Mouse (Mus musculus) cerebellum, adult 8-10 months (tissue): ENCODE results near the gene Fmo9.

Experiments used
- DNase-seq: peaks from one replicate; pipeline ENCODE4 v3.0.0; 2022

Gene Fmo9

GRCm38 (mm10) chr1:166681745-166682144 is at the start of gene Fmo9:
Fmo9 (minus strand) TSS chr1:166681845.
- no peak for DNase-seq

GRCm38 (mm10) chr1:166730886-166731285 is 49.2 kb upstream of the Fmo9 start:
- no peak for DNase-seq

- DNase-seq = no peak
Observed at GRCm38 (mm10) chr1:166730215-166730614, 48.6 kb upstream of the Fmo9 start.

GRCm38 (mm10) chr1:166710861-166711260 is 29.2 kb upstream of the Fmo9 start:
- no peak for DNase-seq

- DNase-seq = no peak
Observed at GRCm38 (mm10) chr1:166702270-166702912, 20.7 kb upstream of the Fmo9 start.

- no peak for DNase-seq
Observed at GRCm38 (mm10) chr1:166669264-166669663, 12.4 kb downstream of the Fmo9 start.

- DNase-seq = no peak
Observed at GRCm38 (mm10) chr1:166660800-166661199, 20.8 kb downstream of the Fmo9 start.

- no peak for DNase-seq
Observed at GRCm38 (mm10) chr1:166647593-166647992, 34.1 kb downstream of the Fmo9 start, which contains the start of gene Gm4847. Gm4847 (minus strand) TSS chr1:166647693.
